Mouse (Mus musculus) right cerebral cortex, adult 18-20 months (tissue): ENCODE measurements at regions not wholly inside any gene's neighbourhood (a gene's known extent, or its start where the extent isn't known, plus 50 kb on each side); places are given as distances from the start of the nearest gene placed in this dataset.
"Not testable (repeated sequence)": the region's sequence is repeated elsewhere in the genome, so short reads cannot be mapped to it uniquely, and the experiment has no call there.

Experiments used
- DNase-seq: peaks from one replicate; pipeline ENCODE4 v3.0.0; 2022; ENCODE audit warnings: mixed read lengths

GRCm38 (mm10) chr12:49084505-49084904, 298.0 kb upstream of the Foxg1 start:
- no peak for DNase-seq

- DNase-seq: no peak
Observed at GRCm38 (mm10) chr12:49086076-49086475, 296.4 kb upstream of the Foxg1 start.

DNA sequence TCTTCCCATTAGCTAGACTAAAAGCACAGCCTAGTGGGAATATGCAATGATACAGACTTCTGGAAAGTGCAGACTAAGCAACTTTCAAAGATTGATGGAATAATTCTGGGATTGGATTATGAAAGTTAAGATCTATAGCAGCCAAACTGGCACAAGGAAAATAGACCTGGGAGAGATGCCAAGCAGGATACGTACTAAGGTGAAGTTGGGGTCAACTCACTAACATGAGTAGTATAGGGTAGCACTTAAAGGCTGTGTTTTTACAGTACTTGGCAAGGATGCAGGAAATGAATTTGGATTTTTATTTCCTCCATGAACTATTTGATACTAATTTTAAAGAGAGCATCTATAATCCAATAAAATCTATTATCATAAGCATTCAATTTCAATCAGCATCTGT, 292.3 kb upstream of the Foxg1 start:
- no peak for DNase-seq

DNA sequence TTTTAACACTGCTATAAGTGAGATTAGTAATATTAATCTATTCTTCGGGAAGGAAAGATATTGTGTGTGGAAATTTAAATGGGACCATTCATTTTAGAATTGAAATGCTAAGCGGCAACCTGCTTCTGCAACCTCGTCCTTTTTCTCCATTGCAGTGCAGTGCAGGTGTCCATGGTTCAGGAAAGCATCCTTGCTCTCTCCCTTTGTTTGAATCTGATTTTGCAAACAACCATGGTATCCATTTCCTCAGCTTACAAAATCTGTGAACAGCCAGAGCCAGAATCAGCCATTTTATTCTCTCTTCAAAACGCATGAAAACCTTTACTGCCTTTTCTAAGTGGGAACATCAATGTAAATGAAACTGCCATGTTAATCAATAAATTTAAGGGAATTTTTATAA, 276.5 kb upstream of the Foxg1 start:
- no peak for DNase-seq

- peak; percentile 29 for DNase-seq
Observed at GRCm38 (mm10) chr12:49106399-49107382, 275.8 kb upstream of the Foxg1 start.

- no peak for DNase-seq
Observed at GRCm38 (mm10) chr12:49107415-49108148, 274.9 kb upstream of the Foxg1 start.

- not testable (repeated sequence) for DNase-seq
Observed at GRCm38 (mm10) chr12:49131093-49131492, 251.4 kb upstream of the Foxg1 start.

DNA sequence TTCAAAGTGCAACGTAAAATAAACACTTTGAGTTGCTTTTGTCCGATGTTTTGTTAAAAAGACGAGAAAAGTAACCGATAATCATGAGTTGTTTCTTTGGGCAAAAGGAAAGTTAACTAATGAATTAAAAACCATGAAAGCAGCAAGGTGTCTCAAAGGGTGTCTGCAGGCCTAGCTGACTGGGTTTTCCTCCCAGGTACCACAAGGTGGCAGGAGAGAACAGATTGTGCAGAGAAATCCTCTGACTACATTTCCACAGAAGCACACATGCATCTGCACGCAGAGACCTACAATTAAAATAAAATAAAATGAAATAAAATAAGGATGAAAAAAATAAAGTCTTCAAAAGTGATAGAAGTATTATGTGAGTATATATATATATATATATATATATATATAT, 212.4 kb upstream of the Foxg1 start:
- peak; percentile 26 for DNase-seq

GRCm38 (mm10) chr12:49171014-49171677, 211.3 kb upstream of the Foxg1 start:
- no peak for DNase-seq

DNA sequence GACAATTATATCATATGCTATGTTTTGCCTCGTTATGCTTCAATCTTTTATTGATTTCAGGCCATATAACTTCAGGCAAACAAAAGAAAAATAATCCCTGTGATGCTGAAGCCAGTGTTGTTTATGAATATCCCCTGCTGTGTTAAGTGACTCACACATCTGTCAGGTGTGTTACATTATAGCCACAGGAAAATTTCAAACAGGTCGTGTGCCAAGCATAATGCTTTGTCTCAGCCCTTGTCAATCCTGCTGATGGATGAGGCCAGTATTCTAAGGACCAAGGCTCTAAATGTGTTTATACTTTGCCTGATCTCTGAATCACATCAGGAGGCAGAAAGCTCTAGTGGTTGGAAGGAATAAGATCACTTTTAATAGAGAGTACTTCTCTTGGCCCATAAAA, 191.1 kb upstream of the Foxg1 start:
- no peak for DNase-seq

DNA sequence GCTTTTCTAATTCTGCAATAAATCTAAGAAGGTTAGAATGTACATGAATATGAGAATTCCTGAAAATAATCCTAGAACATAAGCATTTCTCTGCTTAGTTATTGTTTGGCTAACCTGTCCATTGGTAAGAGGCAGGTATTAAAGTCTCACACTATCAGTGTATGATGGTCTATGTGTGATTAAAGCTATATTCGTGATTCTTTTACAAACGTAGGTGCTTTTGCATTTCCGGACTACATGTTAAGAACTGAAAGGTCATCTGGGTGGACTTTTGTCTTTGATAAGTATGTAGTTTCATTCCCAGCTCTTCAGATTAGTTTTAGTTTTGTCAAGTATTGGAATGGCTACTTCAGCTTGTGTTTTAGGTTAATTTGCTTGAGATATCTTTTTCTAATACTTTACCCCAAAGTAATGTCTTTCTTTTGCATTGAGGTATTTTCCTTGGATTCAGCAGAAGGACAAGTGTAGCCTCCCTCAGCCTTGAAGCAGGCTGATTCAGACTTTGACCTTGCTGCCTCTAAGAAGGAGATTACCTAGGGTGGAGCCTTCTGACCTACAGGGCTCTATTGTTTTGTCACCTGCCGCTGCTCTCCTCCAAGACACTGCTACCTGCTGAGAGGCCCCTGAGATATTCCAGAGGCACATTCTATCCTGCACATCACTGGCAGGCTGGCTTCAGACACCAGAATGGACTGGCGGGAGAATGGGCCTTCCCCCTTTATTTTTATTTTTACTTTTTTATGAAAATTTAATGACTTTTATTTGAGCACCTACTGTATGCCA, 148.7 kb upstream of the Foxg1 start:
- DNase-seq: no peak
